Mouse (Mus musculus) heart, embryonic 15.5 days (tissue): ENCODE measurements around the gene A1cf. TPM values are rescaled to one million over a fixed set of nuclear protein-coding genes. Genes with fewer than 3 reads are reported as not detected.

Experiments
- ATAC-seq: fragments of 200-750 bp; cut with Nextera tagmentation; replicated peaks from 2 replicates; pipeline ENCODE4 v1.8.0; 2017; ENCODE audit warnings: low read depth, moderate TSS enrichment; ENCODE audit not compliant: insufficient number of reproducible peaks, insufficient read depth, low FRiP score
- H3K27ac ChIP-seq: fragments of 300-500 bp; sonication (generic); 2 replicates; pipeline ENCODE4 v1.5.1; 2015; ENCODE audit warnings: mild to moderate bottlenecking, inconsistent platforms
- H3K27me3 ChIP-seq: fragments of 300-500 bp; sonication (generic); 2 replicates; pipeline ENCODE4 v1.6.1; 2015; ENCODE audit warnings: inconsistent platforms
- H3K36me3 ChIP-seq: fragments of 300-500 bp; sonication (generic); 2 replicates; pipeline ENCODE4 v1.6.1; 2015; ENCODE audit warnings: mild to moderate bottlenecking, inconsistent platforms
- H3K4me1 ChIP-seq: fragments of 300-500 bp; sonication (generic); replicated peaks from 2 replicates; pipeline ENCODE4 v1.6.1; 2015; ENCODE audit warnings: inconsistent platforms
- H3K4me2 ChIP-seq: fragments of 300-500 bp; sonication (generic); 2 replicates; pipeline ENCODE4 v1.6.1; 2015; ENCODE audit warnings: inconsistent platforms, mild to moderate bottlenecking, moderate library complexity
- H3K4me3 ChIP-seq: fragments of 300-500 bp; sonication (generic); 2 replicates; pipeline ENCODE4 v1.5.1; 2015; ENCODE audit warnings: mild to moderate bottlenecking, inconsistent platforms
- H3K9ac ChIP-seq: fragments of 300-500 bp; sonication (generic); 2 replicates; pipeline ENCODE4 v1.6.1; 2015; ENCODE audit warnings: mild to moderate bottlenecking, inconsistent platforms
- H3K9me3 ChIP-seq: fragments of 300-500 bp; sonication (generic); replicated peaks from 2 replicates; pipeline ENCODE4 v1.6.1; 2016; ENCODE audit warnings: inconsistent platforms
- WGBS: fragments of 180-500 bp; shearing (Covaris S2); methylation state at CpG from one replicate; pipeline ENCODE4 v1.1.7; 2015; ENCODE audit warnings: mixed read lengths; 5-methylcytosine and 5-hydroxymethylcytosine counted together
- polyA plus RNA-seq: library from polyadenylated mRNA; unstranded; fragments of >200 nt; fragmentation: Nextera tagmentation; extraction: Ambion mirVana; gene quantifications from 2 replicates; pipeline ENCODE4 v1.2.1, GENCODE M21; 2015

The A1cf gene
- polyA plus RNA-seq, 1 experiment from 2014 or later, result not detected

DNA sequence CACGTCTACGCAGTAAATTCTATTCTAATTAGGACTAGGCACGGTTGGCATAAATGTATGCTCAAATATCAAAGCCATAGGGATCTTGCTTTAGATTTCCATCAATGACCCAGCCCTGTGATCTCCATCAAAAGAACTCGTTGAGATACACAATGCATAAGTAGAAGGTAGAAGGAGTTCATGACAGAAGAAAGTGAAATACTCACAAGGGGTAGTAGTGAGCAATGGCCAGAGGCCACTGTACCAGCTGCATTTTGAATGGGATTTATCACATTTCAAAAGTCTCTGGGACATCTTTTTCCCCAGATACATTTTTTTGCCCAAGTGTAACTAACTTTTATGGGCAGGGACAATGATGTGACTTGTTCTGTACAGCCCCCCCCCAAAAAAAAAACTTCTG lies 85.7 kb downstream of the A1cf start:
- WGBS, result 80% methylated on average over 4 of the region's 4 CpGs
- ATAC-seq, result no peak

DNA sequence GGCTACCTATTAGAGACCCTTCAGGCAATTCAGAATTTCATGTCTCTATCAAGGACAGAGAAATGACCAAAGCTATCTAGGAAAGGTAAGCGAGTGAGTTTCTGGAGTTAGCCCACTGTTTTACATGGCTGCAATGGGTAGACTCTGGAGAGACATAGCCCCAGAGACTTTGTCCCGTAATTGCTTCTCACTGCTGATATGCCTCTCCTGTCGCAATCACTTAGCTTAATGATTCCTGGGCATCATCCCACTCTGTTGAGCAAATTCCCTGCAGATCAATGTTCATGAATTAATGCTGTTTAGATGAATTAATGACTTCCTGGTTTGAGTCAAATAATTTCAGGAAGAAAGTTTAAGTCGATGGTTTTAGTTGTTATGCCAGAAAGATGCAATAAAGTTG lies 86.1 kb downstream of the A1cf start:
- Histone ChIP-seq H3K4me3 (no peak overlapping the region), H3K9me3 (no peaks in the 10 kb centered on the region), H3K27me3 (no peaks in the 10 kb centered on the region), H3K27ac (no peak overlapping the region), H3K36me3 (no peaks in the 10 kb centered on the region), H3K4me1 (no peaks in the 10 kb centered on the region), H3K9ac (no peak overlapping the region), H3K4me2 (no peak overlapping the region)
- 80% methylated on average over 4 of the region's 4 CpGs for WGBS
- no peak for ATAC-seq

More for the DNA sequence above, 85.7 kb downstream of the A1cf start:
- Histone ChIP-seq H3K4me3 (no peak overlapping the region), H3K4me1 (no peaks in the 10 kb centered on the region), H3K36me3 (no peaks in the 10 kb centered on the region), H3K4me2 (no peak overlapping the region), H3K9ac (no peak overlapping the region), H3K27ac (no peak overlapping the region), H3K27me3 (no peaks in the 10 kb centered on the region), H3K9me3 (no peaks in the 10 kb centered on the region)

DNA sequence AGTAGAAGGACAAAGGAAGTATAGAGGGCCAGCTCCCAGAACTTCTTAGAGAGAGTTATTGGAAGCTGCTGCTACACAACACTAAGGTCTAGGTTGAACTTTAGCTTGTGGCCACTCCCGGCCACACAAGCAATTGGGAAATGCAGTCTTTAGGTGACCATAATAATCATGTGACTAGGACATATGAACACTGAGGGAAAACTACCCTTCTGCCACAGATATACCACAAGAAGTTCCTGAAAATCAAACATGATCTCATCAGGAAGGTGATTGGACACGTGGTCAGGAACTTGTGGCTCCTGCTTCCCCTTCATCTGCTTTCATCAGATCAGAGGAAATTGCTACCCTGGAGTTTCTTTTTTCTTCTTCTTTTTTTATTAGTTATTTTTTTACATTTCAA lies 87.8 kb downstream of the A1cf start:
- Histone ChIP-seq H3K9me3 (no peaks in the 10 kb centered on the region), H3K4me1 (no peaks in the 10 kb centered on the region), H3K27ac (no peak overlapping the region), H3K4me2 (no peak overlapping the region), H3K36me3 (no peaks in the 10 kb centered on the region), H3K4me3 (no peak overlapping the region), H3K9ac (no peak overlapping the region), H3K27me3 (no peaks in the 10 kb centered on the region)
- no peak for ATAC-seq
- 64% methylated on average over 2 of the region's 2 CpGs for WGBS

DNA sequence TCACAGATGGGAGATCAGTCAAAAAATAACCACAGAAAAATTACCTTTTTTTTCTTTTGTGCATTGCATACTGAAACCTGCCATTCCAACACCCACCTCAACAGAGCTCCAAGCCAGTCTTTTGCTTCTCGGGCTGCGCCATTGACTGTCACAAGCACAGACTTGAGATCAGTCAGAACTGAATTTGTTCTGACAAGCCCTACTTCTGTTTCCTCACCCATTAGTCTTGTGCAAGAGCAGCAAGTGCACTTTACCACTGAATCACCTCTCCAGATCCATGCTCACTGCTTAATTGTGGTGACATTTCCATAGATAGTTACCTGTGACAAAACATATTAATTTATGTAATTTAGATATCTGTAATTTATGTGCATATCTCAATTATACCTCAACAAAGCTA lies 91.9 kb downstream of the A1cf start:
- Histone ChIP-seq H3K9ac (no peak overlapping the region), H3K36me3 (no peaks in the 10 kb centered on the region), H3K4me3 (no peak overlapping the region), H3K27ac (no peak overlapping the region), H3K4me1 (no peaks in the 10 kb centered on the region), H3K4me2 (no peak overlapping the region), H3K27me3 (no peaks in the 10 kb centered on the region), H3K9me3 (no peaks in the 10 kb centered on the region)
- no peak for ATAC-seq
- WGBS, result 89% methylated on average over 2 of the region's 2 CpGs

DNA sequence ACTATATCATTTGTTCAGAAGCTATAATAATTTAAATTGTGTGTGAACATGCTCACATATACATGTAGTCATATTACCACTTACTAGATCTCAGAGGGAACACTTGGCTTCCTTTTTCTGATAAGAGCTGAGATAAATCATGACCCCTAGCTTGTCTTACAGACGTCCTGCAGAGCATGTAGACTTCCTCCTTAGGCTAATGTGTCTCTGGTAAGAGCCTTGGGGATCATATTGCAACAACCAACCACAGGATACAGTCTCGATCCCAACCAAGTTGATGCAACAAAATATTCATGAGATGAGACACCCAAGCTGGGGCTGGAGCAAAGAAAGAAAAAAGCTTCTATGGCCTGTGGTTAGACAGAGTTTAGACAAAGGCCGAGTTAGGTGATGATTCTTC lies 94.6 kb downstream of the A1cf start:
- Histone ChIP-seq H3K9ac (no peak overlapping the region), H3K36me3 (no peaks in the 10 kb centered on the region), H3K4me2 (no peak overlapping the region), H3K9me3 (no peaks in the 10 kb centered on the region), H3K27me3 (no peaks in the 10 kb centered on the region), H3K4me1 (no peaks in the 10 kb centered on the region), H3K27ac (no peak overlapping the region), H3K4me3 (no peak overlapping the region)
- WGBS, result 46% methylated on average over 3 of the region's 3 CpGs
- ATAC-seq, result no peak

DNA sequence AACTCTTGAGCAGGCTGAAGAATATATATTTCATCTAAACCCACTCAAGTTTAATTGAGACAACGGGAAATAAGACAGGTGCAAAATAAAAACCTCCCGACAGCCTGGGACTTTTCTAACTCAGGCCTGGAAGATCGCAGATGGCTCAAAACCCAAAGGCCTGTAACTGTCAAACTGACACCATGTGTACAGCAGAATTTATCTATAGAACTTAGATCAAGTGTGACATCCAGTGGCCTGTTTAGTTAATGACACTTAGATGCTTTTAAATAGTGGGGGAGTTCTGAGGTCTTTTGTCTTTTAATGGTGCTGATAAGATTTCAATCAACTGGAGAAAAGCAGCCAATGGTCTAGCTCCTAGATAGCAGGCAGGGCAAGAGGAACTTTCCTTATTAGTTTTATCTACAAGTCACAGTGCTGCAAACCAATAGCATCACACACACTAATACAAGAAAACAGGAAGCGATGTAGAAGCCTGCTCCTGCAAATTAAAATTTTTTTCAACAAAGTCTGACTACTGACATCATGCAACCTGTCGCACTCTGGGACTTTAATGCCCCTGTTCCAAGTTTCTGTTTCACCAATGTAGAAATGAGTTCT lies 99.5 kb downstream of the A1cf start:
- Histone ChIP-seq H3K4me2 (no peak overlapping the region), H3K4me3 (no peak overlapping the region), H3K36me3 (no peaks in the 10 kb centered on the region), H3K27me3 (no peaks in the 10 kb centered on the region), H3K9me3 (no peaks in the 10 kb centered on the region), H3K27ac (no peak overlapping the region), H3K9ac (no peak overlapping the region), H3K4me1 (no peaks in the 10 kb centered on the region)
- 48% methylated on average over 5 of the region's 5 CpGs for WGBS
- no peak for ATAC-seq

DNA sequence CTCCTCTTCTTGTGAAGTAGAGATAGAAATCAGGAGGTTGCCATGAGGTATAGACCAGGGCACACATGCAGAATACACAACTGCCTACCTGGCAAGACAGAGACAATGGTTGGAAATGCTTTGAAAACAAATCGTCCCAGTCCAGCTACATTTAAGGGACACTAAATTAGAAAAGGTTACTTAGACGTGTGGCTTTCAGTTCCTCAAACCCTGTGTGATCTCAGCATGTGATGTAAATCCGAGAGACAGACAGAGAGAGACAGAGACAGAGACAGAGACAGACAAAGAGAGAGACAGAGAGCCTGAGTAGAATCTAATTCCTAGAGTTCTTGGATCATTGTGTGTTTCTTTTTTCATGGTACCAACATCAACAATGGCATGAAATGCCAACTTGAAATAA lies 102.8 kb downstream of the A1cf start:
- no peaks in the 10 kb centered on the region for H3K36me3 ChIP-seq
- no peaks in the 10 kb centered on the region for H3K4me1 ChIP-seq
- H3K9me3 ChIP-seq, result no peaks in the 10 kb centered on the region
- no peaks in the 10 kb centered on the region for H3K27me3 ChIP-seq
- H3K4me2 ChIP-seq, result no peak overlapping the region
- H3K27ac ChIP-seq, result no peak overlapping the region
- no peak overlapping the region for H3K4me3 ChIP-seq
- ATAC-seq, result no peak
- WGBS, result 44% methylated on average over 3 of the region's 3 CpGs
- no peak overlapping the region for H3K9ac ChIP-seq

DNA sequence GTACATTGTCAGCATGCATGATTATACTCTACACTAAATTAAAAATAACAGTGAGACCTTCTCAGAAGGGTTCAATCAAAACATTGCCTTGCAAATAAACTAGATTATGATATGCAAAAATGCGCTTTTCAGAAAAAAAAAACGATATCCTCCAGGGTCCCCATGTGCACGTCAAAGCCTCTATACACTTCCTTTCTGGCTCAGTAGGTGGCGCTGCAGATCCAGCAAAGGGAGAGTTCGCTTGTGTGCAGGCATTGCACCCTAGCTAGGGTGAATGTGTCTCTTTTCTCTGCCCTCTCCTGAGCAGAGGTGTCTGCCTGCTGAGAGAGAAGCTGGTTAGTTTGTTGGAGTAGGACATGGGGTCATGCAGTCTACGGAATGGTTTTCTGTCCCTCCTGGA lies 103.4 kb downstream of the A1cf start:
- H3K27me3 ChIP-seq, result no peaks in the 10 kb centered on the region
- no peak overlapping the region for H3K27ac ChIP-seq
- H3K4me3 ChIP-seq, result no peak overlapping the region
- no peak overlapping the region for H3K4me2 ChIP-seq
- no peak overlapping the region for H3K9ac ChIP-seq
- no peaks in the 10 kb centered on the region for H3K9me3 ChIP-seq
- 0 out of 2 replicates have a peak, but pooled peaks have one; percentile 39 for ATAC-seq
- H3K4me1 ChIP-seq, result no peaks in the 10 kb centered on the region
- WGBS, result 8% methylated on average over 6 of the region's 6 CpGs
- H3K36me3 ChIP-seq, result no peaks in the 10 kb centered on the region

DNA sequence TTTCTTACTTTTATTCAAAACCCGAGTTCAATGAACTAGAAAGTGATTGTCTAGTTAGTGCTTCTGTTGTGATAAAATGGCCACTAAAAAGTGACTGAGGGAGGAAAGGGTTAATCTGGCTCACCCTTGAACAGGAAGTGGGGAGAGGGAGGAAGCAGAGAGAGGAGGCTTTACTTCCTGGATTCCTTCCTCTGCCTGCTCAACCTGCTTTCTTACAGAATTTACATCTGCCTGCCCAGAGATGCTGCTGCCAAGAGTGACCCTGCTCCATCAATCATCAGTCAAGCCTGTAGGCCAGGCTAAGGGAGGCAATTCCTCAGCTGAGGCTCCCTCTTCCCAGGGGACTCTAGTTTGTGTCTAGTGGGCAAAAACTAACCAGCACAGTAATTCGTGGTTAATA lies 107.3 kb downstream of the A1cf start:
- ATAC-seq, result no peak
- Histone ChIP-seq H3K27ac (no peak overlapping the region), H3K4me2 (no peak overlapping the region), H3K9ac (no peak overlapping the region), H3K27me3 (no peaks in the 10 kb centered on the region), H3K9me3 (no peaks in the 10 kb centered on the region), H3K4me1 (no peaks in the 10 kb centered on the region), H3K4me3 (no peak overlapping the region), H3K36me3 (no peaks in the 10 kb centered on the region)
- WGBS, result 49% methylated on average over 2 of the region's 2 CpGs

DNA sequence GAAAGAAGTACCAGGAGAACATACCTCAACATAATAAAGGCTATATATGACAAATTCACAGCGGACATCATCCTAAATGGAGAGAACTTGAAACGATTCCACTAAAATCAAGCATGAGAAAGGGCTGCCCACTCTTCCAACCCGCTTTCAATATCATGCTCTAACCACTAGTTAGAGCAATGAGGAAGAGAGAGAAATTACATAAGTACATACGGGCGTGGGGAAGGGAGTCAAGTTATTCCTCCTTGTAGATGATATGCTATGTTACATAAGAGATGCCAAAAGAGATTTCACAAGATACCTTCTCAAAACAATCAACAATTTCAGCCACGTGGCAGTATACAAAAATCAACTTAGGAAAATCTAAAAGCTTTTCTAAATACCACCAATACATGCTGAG lies 122.5 kb downstream of the A1cf start:
- H3K4me3 ChIP-seq, result no peak overlapping the region
- H3K27me3 ChIP-seq, result no peaks in the 10 kb centered on the region
- ATAC-seq, result no peak
- H3K27ac ChIP-seq, result no peak overlapping the region
- H3K4me2 ChIP-seq, result no peak overlapping the region
- no peaks in the 10 kb centered on the region for H3K9me3 ChIP-seq
- H3K36me3 ChIP-seq, result no peaks in the 10 kb centered on the region
- WGBS, result 89% methylated on average over 6 of the region's 6 CpGs
- H3K4me1 ChIP-seq, result no peaks in the 10 kb centered on the region
- no peak overlapping the region for H3K9ac ChIP-seq

DNA sequence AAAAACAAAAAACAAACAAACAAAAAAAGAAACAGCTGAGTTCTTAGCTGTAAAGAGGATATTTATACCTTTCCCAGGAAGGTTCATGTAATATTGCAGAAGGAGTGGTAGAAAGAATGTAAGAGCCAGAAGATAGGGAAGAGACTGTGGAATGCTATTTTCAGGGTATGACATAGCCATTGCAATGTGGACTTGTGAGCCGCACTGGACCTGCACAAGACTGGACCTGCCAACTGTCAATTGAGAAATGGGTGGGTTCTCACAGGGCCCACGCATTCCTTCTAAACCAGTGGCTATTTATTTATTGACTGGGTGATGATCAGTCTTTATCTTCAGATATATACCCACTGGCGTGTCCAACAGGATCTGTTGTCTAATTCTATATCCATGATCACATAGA lies 128.4 kb downstream of the A1cf start:
- H3K4me1 ChIP-seq, result no peaks in the 10 kb centered on the region
- H3K4me2 ChIP-seq, result no peak overlapping the region
- WGBS, result 61% methylated on average over 3 of the region's 3 CpGs
- H3K27ac ChIP-seq, result no peak overlapping the region
- H3K36me3 ChIP-seq, result no peaks in the 10 kb centered on the region
- H3K9me3 ChIP-seq, result no peaks in the 10 kb centered on the region
- ATAC-seq, result no peak
- no peak overlapping the region for H3K4me3 ChIP-seq
- H3K27me3 ChIP-seq, result no peaks in the 10 kb centered on the region
- H3K9ac ChIP-seq, result no peak overlapping the region
